Mouse (Mus musculus) hindbrain, embryonic 16.5 days (tissue): Measurements from ENCODE around the gene Gse1. TPM values are rescaled to one million over a fixed set of nuclear protein-coding genes. Genes with fewer than 3 reads are reported as not detected.

ENCODE experiments used
- ATAC-seq: fragments of 200-750 bp; cut with Nextera tagmentation; 2 replicates; pipeline ENCODE4 v1.8.0; 2017; ENCODE audit warnings: moderate TSS enrichment, moderate library complexity
- H3K27ac ChIP-seq: fragments of 300-500 bp; sonication (generic); 2 replicates; pipeline ENCODE4 v1.5.1; 2014; ENCODE audit warnings: low read depth, mild to moderate bottlenecking, control low read depth, low read length, moderate library complexity
- H3K27me3 ChIP-seq: fragments of 300-500 bp; sonication (generic); replicated peaks from 2 replicates; pipeline ENCODE4 v1.6.1; 2014; ENCODE audit warnings: low read length; ENCODE audit not compliant: control insufficient read depth, insufficient read depth
- H3K36me3 ChIP-seq: fragments of 300-500 bp; sonication (generic); 2 replicates; pipeline ENCODE4 v1.6.1; 2014; ENCODE audit warnings: mild to moderate bottlenecking, low read length, moderate library complexity, mixed read lengths; ENCODE audit not compliant: control insufficient read depth, insufficient read depth
- H3K4me1 ChIP-seq: fragments of 300-500 bp; sonication (generic); 2 replicates; pipeline ENCODE4 v1.6.1; 2014; ENCODE audit warnings: low read depth, low read length; ENCODE audit not compliant: control insufficient read depth, insufficient read depth
- H3K4me2 ChIP-seq: fragments of 300-500 bp; sonication (generic); 2 replicates; pipeline ENCODE4 v1.6.1; 2014; ENCODE audit warnings: mild to moderate bottlenecking, low read length, control low read depth, moderate library complexity
- H3K4me3 ChIP-seq: fragments of 300-500 bp; sonication (generic); 2 replicates; pipeline ENCODE4 v1.5.1; 2014; ENCODE audit warnings: mild to moderate bottlenecking, low read length, control low read depth, moderate library complexity
- H3K9ac ChIP-seq: fragments of 300-500 bp; sonication (generic); 2 replicates; pipeline ENCODE4 v1.6.1; 2014; ENCODE audit warnings: low read depth, mild to moderate bottlenecking, control low read depth, low read length, moderate library complexity
- H3K9me3 ChIP-seq: fragments of 300-500 bp; sonication (generic); 2 replicates; pipeline ENCODE4 v1.6.1; 2014; ENCODE audit warnings: mild to moderate bottlenecking, low read length, moderate library complexity; ENCODE audit not compliant: control insufficient read depth
- WGBS: fragments of 180-500 bp; shearing (Covaris S2); extraction: QIAGEN DNeasy Blood & Tissue Kit; methylation state at CpG from one replicate; pipeline ENCODE4 v1.1.7; 2014; 5-methylcytosine and 5-hydroxymethylcytosine counted together
- polyA plus RNA-seq: library from polyadenylated mRNA; unstranded; fragments of >200 nt; fragmentation: Nextera tagmentation; extraction: Ambion mirVana; gene quantifications from 2 replicates; pipeline ENCODE4 v1.2.1, GENCODE M21; 2015

The Gse1 gene
- polyA plus RNA-seq, 1 experiment from 2014 or later: 10.7 TPM

- Histone ChIP-seq H3K9me3 (no peaks in the 10 kb centered on the region), H3K4me1 (peaks cover 74% of the 10 kb centered on the region), H3K36me3 (no peaks in the 10 kb centered on the region), H3K4me3 (no peak overlapping the region), H3K9ac (peak overlapping the region; percentile 33; the same call in 1 of the 2 replicates), H3K27me3 (no peaks in the 10 kb centered on the region), H3K4me2 (no peak overlapping the region), H3K27ac (no peak overlapping the region; the same call in 1 of the 2 replicates)
- WGBS: 78% methylated on average over 4 of the region's 4 CpGs
- ATAC-seq: no peak
Measured at GRCm38 (mm10) chr8:120412357-120412756, 184.1 kb downstream of the Gse1 start.

GRCm38 (mm10) chr8:120412911-120413625 is 184.8 kb downstream of the Gse1 start:
- H3K9ac ChIP-seq: peak overlapping the region; percentile 46; the same call in 1 of the 2 replicates
- H3K4me2 ChIP-seq: no peak overlapping the region

GRCm38 (mm10) chr8:120413626-120413988 is 185.4 kb downstream of the Gse1 start:
- Histone ChIP-seq H3K4me2 (no peak overlapping the region), H3K4me3 (no peak overlapping the region), H3K36me3 (no peaks in the 10 kb centered on the region), H3K9ac (no peak overlapping the region), H3K4me1 (peaks cover 71% of the 10 kb centered on the region), H3K27me3 (no peaks in the 10 kb centered on the region), H3K9me3 (no peaks in the 10 kb centered on the region), H3K27ac (peak overlapping the region; percentile 62; the same call in 1 of the 2 replicates)
- ATAC-seq: no peak
- WGBS: 42% methylated on average over 6 of the region's 6 CpGs

More at GRCm38 (mm10) chr8:120412911-120413625, 184.8 kb downstream of the Gse1 start:
- Histone ChIP-seq H3K27me3 (no peaks in the 10 kb centered on the region), H3K27ac (peak overlapping the region; percentile 62), H3K36me3 (no peaks in the 10 kb centered on the region), H3K4me1 (peaks cover 75% of the 10 kb centered on the region), H3K9me3 (no peaks in the 10 kb centered on the region), H3K4me3 (no peak overlapping the region)
- 40% methylated on average over 29 of the region's 29 CpGs for WGBS
- ATAC-seq: no peak

- no peaks in the 10 kb centered on the region for H3K36me3 ChIP-seq
- H3K27ac ChIP-seq: peak overlapping the region; percentile 24; the same call in 1 of the 2 replicates
- no peaks in the 10 kb centered on the region for H3K9me3 ChIP-seq
- H3K9ac ChIP-seq: peak overlapping the region; percentile 19; the same call in 1 of the 2 replicates
- H3K27me3 ChIP-seq: no peaks in the 10 kb centered on the region
- no peak overlapping the region for H3K4me3 ChIP-seq
- no peak for ATAC-seq
- peaks cover 67% of the 10 kb centered on the region for H3K4me1 ChIP-seq
- H3K4me2 ChIP-seq: no peak overlapping the region
- 86% methylated on average over 4 of the region's 4 CpGs for WGBS
Measured at GRCm38 (mm10) chr8:120414216-120414615, 186.0 kb downstream of the Gse1 start.

- Histone ChIP-seq H3K9me3 (no peaks in the 10 kb centered on the region), H3K4me2 (no peak overlapping the region), H3K36me3 (no peaks in the 10 kb centered on the region), H3K4me3 (no peak overlapping the region), H3K27me3 (no peaks in the 10 kb centered on the region), H3K27ac (peak overlapping the region; percentile 84; the same call in 1 of the 2 replicates), H3K4me1 (peaks cover 65% of the 10 kb centered on the region), H3K9ac (no peak overlapping the region)
- WGBS: 37% methylated on average over 9 of the region's 11 CpGs
- no peak for ATAC-seq
Measured at GRCm38 (mm10) chr8:120415474-120415873, 187.2 kb downstream of the Gse1 start.

GRCm38 (mm10) chr8:120416173-120416521 is 187.9 kb downstream of the Gse1 start:
- Histone ChIP-seq H3K9ac (no peak overlapping the region), H3K36me3 (no peaks in the 10 kb centered on the region), H3K4me1 (peaks cover 62% of the 10 kb centered on the region), H3K9me3 (no peaks in the 10 kb centered on the region), H3K27me3 (no peaks in the 10 kb centered on the region), H3K4me3 (no peak overlapping the region), H3K27ac (peak overlapping the region; percentile 84), H3K4me2 (peak overlapping the region; percentile 28)
- WGBS: 30% methylated on average over 8 of the region's 8 CpGs
- no peak for ATAC-seq

- Histone ChIP-seq H3K4me1 (peaks cover 62% of the 10 kb centered on the region), H3K27me3 (no peaks in the 10 kb centered on the region), H3K27ac (peak overlapping the region; percentile 84), H3K9me3 (no peaks in the 10 kb centered on the region), H3K4me3 (no peak overlapping the region), H3K36me3 (no peaks in the 10 kb centered on the region), H3K4me2 (peak overlapping the region; percentile 28), H3K9ac (peak overlapping the region; percentile 36)
- 4% methylated on average over 33 of the region's 33 CpGs for WGBS
- peak; percentile 90 for ATAC-seq
Measured at GRCm38 (mm10) chr8:120416522-120417394, 188.5 kb downstream of the Gse1 start.

GRCm38 (mm10) chr8:120418188-120418587 is 189.9 kb downstream of the Gse1 start:
- 61% methylated on average over 5 of the region's 5 CpGs for WGBS
- Histone ChIP-seq H3K27me3 (no peaks in the 10 kb centered on the region; the same call in 1 of the 2 replicates), H3K4me3 (no peak overlapping the region), H3K4me2 (no peak overlapping the region), H3K4me1 (peaks cover 53% of the 10 kb centered on the region), H3K27ac (no peak overlapping the region), H3K9me3 (no peaks in the 10 kb centered on the region), H3K36me3 (no peaks in the 10 kb centered on the region), H3K9ac (no peak overlapping the region)
- ATAC-seq: no peak

- WGBS: 83% methylated on average over 9 of the region's 9 CpGs
- Histone ChIP-seq H3K9ac (no peak overlapping the region), H3K27ac (no peak overlapping the region), H3K9me3 (no peaks in the 10 kb centered on the region), H3K4me3 (no peak overlapping the region), H3K36me3 (no peaks in the 10 kb centered on the region), H3K27me3 (no peaks in the 10 kb centered on the region; the same call in 1 of the 2 replicates), H3K4me1 (peaks cover 53% of the 10 kb centered on the region), H3K4me2 (no peak overlapping the region)
- ATAC-seq: no peak
Measured at GRCm38 (mm10) chr8:120419675-120420074, 191.4 kb downstream of the Gse1 start.
